Mouse (Mus musculus): Measurements from ENCODE around the gene Cnp.

- TF ChIP-seq POLR2A (IDR thresholded peaks at IDR 0.05; ENCODE audit: control insufficient read depth in 1 of 2, insufficient read depth in 1 of 2, low read depth in 1 of 2, low read length in 2 of 2, poor library complexity in 1 of 2): no peak
- TF ChIP-seq TCF12 (IDR thresholded peaks at IDR 0.05; ENCODE audit: low read depth, low read length): no peak
- TF ChIP-seq MAX (IDR thresholded peaks at IDR 0.05; ENCODE audit: low read length): no peak
- no peak for TF ChIP-seq HCFC1 (IDR thresholded peaks at IDR 0.05; ENCODE audit: low read depth, low read length)
- TF ChIP-seq MXI1 (IDR thresholded peaks at IDR 0.05; ENCODE audit: low read depth, low read length): no peak
- TF ChIP-seq MEF2A (IDR thresholded peaks at IDR 0.05; ENCODE audit: extremely low read depth, insufficient replicate concordance, low read depth, low read length, poor library complexity, severe bottlenecking): no peak
- TF ChIP-seq CTCF (IDR thresholded peaks at IDR 0.05 in 2 of 3, conservative IDR thresholded peaks at IDR 0.05 in 1 of 3; ENCODE audit: control insufficient read depth in 1 of 3, insufficient read depth in 1 of 3, low read depth in 2 of 3, low read length in 3 of 3, poor library complexity in 1 of 3, severe bottlenecking in 1 of 3): no peak
- TF ChIP-seq MAZ (IDR thresholded peaks at IDR 0.05; ENCODE audit: low read depth, low read length): no peak
- TF ChIP-seq USF1 (IDR thresholded peaks at IDR 0.05; ENCODE audit: low read depth, low read length): no peak
- no peak for TF ChIP-seq EP300 (IDR thresholded peaks at IDR 0.05; ENCODE audit: low read depth in 1 of 2, low read length in 2 of 2)
- no peak for TF ChIP-seq MAFK (IDR thresholded peaks at IDR 0.05; ENCODE audit: borderline replicate concordance, low read depth, low read length)
- no peak for TF ChIP-seq ELF1 (IDR thresholded peaks at IDR 0.05; ENCODE audit: low read depth, low read length)
- TF ChIP-seq POLR2AphosphoS2 (IDR thresholded peaks at IDR 0.05; ENCODE audit: low read length): no peak
- TF ChIP-seq MYC (IDR thresholded peaks at IDR 0.05; ENCODE audit: low read depth, low read length): no peak
Observed at GRCm38 (mm10) chr11:100609355-100609996, 34.8 kb downstream of the Cnp start.

Data from MEL (cell line).